ENCODE assay signal across 9 mouse cellular contexts in genomic region chr2:76671641-76672040, GRCm38 (mm10). TPM values are rescaled to one million over a fixed set of nuclear protein-coding genes. Genes with fewer than 3 reads are reported as not detected.
A peak's percentile ranks its signal among the peaks of the same experiment; 100 is the strongest.
DNase-seq lines count a peak whose midpoint lies in the region; ATAC-seq and TF ChIP-seq lines count a peak whose summit lies in the region.
"Had no signal": no experiment of that assay in that cellular context is flagged by ENCODE, and none has a peak within 500 bp of the region (broad histone marks: within the 10 kb centered on the region; RNA-seq: fewer than 3 reads in every experiment).

No protein-coding gene starts in this region.

- 79% methylated on average over 6 of the region's 6 CpGs for WGBS in forebrain, postnatal 0 days
- 74% methylated on average over 6 of the region's 6 CpGs for WGBS in liver, embryonic 13.5 days (ENCODE audit: insufficient replicate concordance)

- ATAC-seq in forebrain, postnatal 0 days, result no peak
- ATAC-seq in liver, embryonic 13.5 days (ENCODE audit: low read depth), result no peak

- H3K4me1 ChIP-seq in forebrain, postnatal 0 days (ENCODE audit: insufficient read depth), result peaks cover 17% of the 10 kb centered on the region
- peaks cover 38% of the 10 kb centered on the region for H3K4me1 ChIP-seq in liver, embryonic 13.5 days (replicated peaks)

- H3K9ac ChIP-seq in forebrain, postnatal 0 days, result peak overlapping the region; percentile 56; the same call in 1 of the 2 replicates
- H3K9ac ChIP-seq in liver, embryonic 13.5 days, result peak overlapping the region; percentile 69

- TF ChIP-seq CTCF in forebrain, postnatal 0 days (IDR thresholded peaks at IDR 0.05; ENCODE audit: low read depth), result no peak

- H3K27me3 ChIP-seq in forebrain, postnatal 0 days (ENCODE audit: insufficient read depth, low read length), result no peaks in the 10 kb centered on the region
- H3K27me3 ChIP-seq in liver, embryonic 13.5 days, result no peaks in the 10 kb centered on the region

- H3K9me3 ChIP-seq in forebrain, postnatal 0 days (ENCODE audit: low read length), result no peaks in the 10 kb centered on the region
- no peaks in the 10 kb centered on the region for H3K9me3 ChIP-seq in liver, embryonic 13.5 days (replicated peaks)

- no peaks in the 10 kb centered on the region for H3K36me3 ChIP-seq in forebrain, postnatal 0 days (ENCODE audit: insufficient read depth)
- no peaks in the 10 kb centered on the region for H3K36me3 ChIP-seq in liver, embryonic 13.5 days

- peak overlapping the region; percentile 43 for H3K4me3 ChIP-seq in forebrain, postnatal 0 days (ENCODE audit: low read depth, low read length)
- peak overlapping the region; percentile 60 for H3K4me3 ChIP-seq in liver, embryonic 13.5 days (replicated peaks)

- peak overlapping the region; percentile 63 for H3K4me2 ChIP-seq in forebrain, postnatal 0 days (ENCODE audit: low read depth)
- peak overlapping the region; percentile 78 for H3K4me2 ChIP-seq in liver, embryonic 13.5 days

- peak; percentile 21 for DNase-seq in cerebellum, adult 9-10 months
- DNase-seq in cerebellum, postnatal 25 days, result no peak
- peak; percentile 27 for DNase-seq in 3T3-L1 (ENCODE audit: low read depth, low spot score)
- no peak for DNase-seq in forebrain, postnatal 0 days
- DNase-seq in liver, embryonic 13.5 days, result no peak
- DNase-seq in right cerebral cortex, adult 18-20 months, result no peak
- no peak for DNase-seq in urinary bladder, postnatal 10 days (ENCODE audit: low spot score)
- DNase-seq in right cerebral cortex, adult 2 months (ENCODE audit: low spot score in 2 of 2), result no peak
- DNase-seq: gastrocnemius, postnatal 36 days had no signal

- H3K27ac ChIP-seq in forebrain, postnatal 0 days (ENCODE audit: low read depth, low read length), result no peak overlapping the region
- H3K27ac ChIP-seq in liver, embryonic 13.5 days, result no peak overlapping the region

RNA-seq across cellular contexts. Expression of gene Fkbp7, which starts 1.3 kb away (rescaled TPM):
- total RNA-seq in forebrain, postnatal 0 days (2014; rRNA removed), result 6.8 and 8.6 TPM in 2 replicates
- 14.7 and 18.8 TPM in 2 replicates for polyA plus RNA-seq in forebrain, postnatal 0 days (2015; fragmentation: Nextera tagmentation; extraction: Ambion mirVana)
- polyA plus RNA-seq in liver, embryonic 13.5 days (2015; fragmentation: Nextera tagmentation; extraction: Ambion mirVana), result 6.4 and 7.1 TPM in 2 replicates

RNA-seq across cellular contexts. Expression of gene Plekha3, which starts 3.4 kb away (rescaled TPM):
- 19.7 and 21.6 TPM in 2 replicates for total RNA-seq in forebrain, postnatal 0 days (2014; rRNA removed)
- polyA plus RNA-seq in forebrain, postnatal 0 days (2015; fragmentation: Nextera tagmentation; extraction: Ambion mirVana), result 6.4 and 9.1 TPM in 2 replicates
- 3.8 and 4.2 TPM in 2 replicates for polyA plus RNA-seq in liver, embryonic 13.5 days (2015; fragmentation: Nextera tagmentation; extraction: Ambion mirVana)

RNA-seq across cellular contexts. Expression of gene Pjvk, which starts 23.4 kb away (rescaled TPM):
- 0.23 TPM in 1 of 2 replicates, not detected in the other for total RNA-seq in forebrain, postnatal 0 days (2014; rRNA removed)
- 0.33 and 0.62 TPM in 2 replicates for polyA plus RNA-seq in forebrain, postnatal 0 days (2015; fragmentation: Nextera tagmentation; extraction: Ambion mirVana)
- polyA plus RNA-seq in liver, embryonic 13.5 days (2015; fragmentation: Nextera tagmentation; extraction: Ambion mirVana), result not detected in 2 replicates
- total RNA-seq: gastrocnemius, postnatal 36 days had no signal

RNA-seq across cellular contexts. Expression of gene Prkra, which starts 23.8 kb away (rescaled TPM):
- total RNA-seq in forebrain, postnatal 0 days (2014; rRNA removed), result 113 and 123 TPM in 2 replicates
- 97.5 and 101 TPM in 2 replicates for polyA plus RNA-seq in forebrain, postnatal 0 days (2015; fragmentation: Nextera tagmentation; extraction: Ambion mirVana)
- polyA plus RNA-seq in liver, embryonic 13.5 days (2015; fragmentation: Nextera tagmentation; extraction: Ambion mirVana), result 9.6 and 11.5 TPM in 2 replicates

Comparison
In these comparisons a context has a peak if more than half of its experiments do, and no peak if none do; other contexts are left out.
1. DNase-seq: peak in cerebellum, adult 9-10 months (single experiment) and 3T3-L1 (single experiment); none in cerebellum, postnatal 25 days (0 of 2), forebrain, postnatal 0 days (single experiment), liver, embryonic 13.5 days (single experiment), right cerebral cortex, adult 18-20 months (single experiment), urinary bladder, postnatal 10 days (single experiment) and right cerebral cortex, adult 2 months (0 of 2).